Mouse (Mus musculus) olfactory bulb, adult 2 months (tissue): Measurements from ENCODE around the gene 6430531B16Rik. TPM values are rescaled to one million over a fixed set of nuclear protein-coding genes. Genes with fewer than 3 reads are reported as not detected.

Experiments
- H3K27ac ChIP-seq: fragments of 200-500 bp; 2 replicates; pipeline ENCODE4 v1.5.1; 2012; ENCODE audit warnings: low read depth, low read length; ENCODE audit not compliant: insufficient read depth
- H3K4me1 ChIP-seq: fragments of 200-500 bp; 2 replicates; pipeline ENCODE4 v1.6.1; 2012; ENCODE audit warnings: low read length; ENCODE audit not compliant: control insufficient read depth, insufficient read depth
- H3K4me3 ChIP-seq: fragments of 200-500 bp; 2 replicates; pipeline ENCODE4 v1.5.1; 2012; ENCODE audit warnings: mild to moderate bottlenecking, low read depth, low read length, moderate library complexity; ENCODE audit not compliant: insufficient read depth
- CTCF ChIP-seq: fragments of 200-500 bp; IDR thresholded peaks from 2 replicates; pipeline ENCODE4 v1.5.1; 2012; ENCODE audit warnings: low read depth, mild to moderate bottlenecking, low read length, moderate library complexity; ENCODE audit not compliant: insufficient read depth
- POLR2A ChIP-seq: fragments of 200-500 bp; IDR thresholded peaks from 2 replicates; pipeline ENCODE4 v1.6.1; 2012; ENCODE audit warnings: mild to moderate bottlenecking, low read depth, low read length, moderate library complexity; ENCODE audit not compliant: insufficient read depth
- WGBS: fragments of 180-500 bp; shearing (Covaris S2); methylation state at CpG from one replicate; pipeline ENCODE4 v1.1.7; 2018; 5-methylcytosine and 5-hydroxymethylcytosine counted together
- polyA plus RNA-seq: library from polyadenylated mRNA; stranded (reverse); fragments of >200 nt; gene quantifications from 2 replicates; pipeline ENCODE4 v1.2.4, GENCODE M21; 2012; ENCODE audit warnings: low replicate concordance; ENCODE audit not compliant: missing spikeins, insufficient read depth, insufficient read length

6430531B16Rik gene
- not detected in 2 replicates for polyA plus RNA-seq

- H3K27ac ChIP-seq: no peak within 1 kb of the TSS
- TF ChIP-seq CTCF (no peak), POLR2A (no peak)
- peak within 1 kb of the TSS; percentile 46 for H3K4me3 ChIP-seq
- WGBS: 5% methylated on average over 32 of the region's 32 CpGs
- peaks cover 14% of the 10 kb centered on the region for H3K4me1 ChIP-seq
Measured at GRCm38 (mm10) chr7:139978278-139978892, at the start of gene 6430531B16Rik. Gene 6430531B16Rik (minus strand): TSS chr7:139978755.

GRCm38 (mm10) chr7:140011336-140011735 is 32.8 kb upstream of the 6430531B16Rik start:
- Histone ChIP-seq H3K4me3 (no peak overlapping the region), H3K27ac (no peak overlapping the region), H3K4me1 (no peaks in the 10 kb centered on the region)
- WGBS: 96% methylated on average over 17 of the region's 17 CpGs
- TF ChIP-seq POLR2A: no peak

GRCm38 (mm10) chr7:140007781-140008180 is 29.2 kb upstream of the 6430531B16Rik start:
- Histone ChIP-seq H3K27ac (no peak overlapping the region), H3K4me3 (no peak overlapping the region), H3K4me1 (no peaks in the 10 kb centered on the region)
- 97% methylated on average over 9 of the region's 9 CpGs for WGBS
- no peak for TF ChIP-seq CTCF
- TF ChIP-seq POLR2A: no peak

GRCm38 (mm10) chr7:140006861-140007611 is 28.5 kb upstream of the 6430531B16Rik start:
- Histone ChIP-seq H3K4me3 (no peak overlapping the region), H3K27ac (no peak overlapping the region), H3K4me1 (no peaks in the 10 kb centered on the region)
- WGBS: 92% methylated on average over 9 of the region's 9 CpGs
- TF ChIP-seq CTCF (no peak), POLR2A (no peak)

- 94% methylated on average over 8 of the region's 8 CpGs for WGBS
- TF ChIP-seq CTCF (no peak), POLR2A (no peak)
- no peak overlapping the region for H3K27ac ChIP-seq
- no peak overlapping the region for H3K4me3 ChIP-seq
- no peaks in the 10 kb centered on the region for H3K4me1 ChIP-seq
Measured at GRCm38 (mm10) chr7:140004666-140005065, 26.1 kb upstream of the 6430531B16Rik start.

GRCm38 (mm10) chr7:140001086-140001740 is 22.7 kb upstream of the 6430531B16Rik start:
- no peak for TF ChIP-seq POLR2A
- TF ChIP-seq CTCF: no peak
- Histone ChIP-seq H3K27ac (no peak overlapping the region), H3K4me1 (no peaks in the 10 kb centered on the region), H3K4me3 (no peak overlapping the region)
- 64% methylated on average over 12 of the region's 12 CpGs for WGBS

- Histone ChIP-seq H3K4me1 (no peaks in the 10 kb centered on the region), H3K27ac (no peak overlapping the region), H3K4me3 (no peak overlapping the region)
- no peak for TF ChIP-seq POLR2A
- no peak for TF ChIP-seq CTCF
- WGBS: 92% methylated on average over 13 of the region's 13 CpGs
Measured at GRCm38 (mm10) chr7:139998691-139999350, 20.3 kb upstream of the 6430531B16Rik start.

GRCm38 (mm10) chr7:139994676-139995075 is 16.1 kb upstream of the 6430531B16Rik start:
- 17% methylated on average over 3 of the region's 3 CpGs for WGBS
- Histone ChIP-seq H3K4me1 (no peaks in the 10 kb centered on the region), H3K4me3 (no peak overlapping the region), H3K27ac (no peak overlapping the region)
- TF ChIP-seq POLR2A (no peak), CTCF (no peak)
